Mouse (Mus musculus) kidney, embryonic 15.5 days (tissue): ENCODE results near the gene Ccdc57. TPM values are rescaled to one million over a fixed set of nuclear protein-coding genes. Genes with fewer than 3 reads are reported as not detected.

Source experiments
- ATAC-seq: fragments of 200-750 bp; cut with Nextera tagmentation; replicated peaks from 2 replicates; pipeline ENCODE4 v1.8.0; 2017; ENCODE audit warnings: moderate TSS enrichment; ENCODE audit not compliant: low FRiP score
- H3K27ac ChIP-seq: fragments of 300-500 bp; sonication (generic); 2 replicates; pipeline ENCODE4 v1.5.1; 2015; ENCODE audit warnings: mild to moderate bottlenecking, inconsistent platforms
- H3K27me3 ChIP-seq: fragments of 300-500 bp; sonication (generic); 2 replicates; pipeline ENCODE4 v1.6.1; 2015; ENCODE audit warnings: inconsistent platforms
- H3K36me3 ChIP-seq: fragments of 300-500 bp; sonication (generic); 2 replicates; pipeline ENCODE4 v1.6.1; 2015; ENCODE audit warnings: inconsistent platforms
- H3K4me1 ChIP-seq: fragments of 300-500 bp; sonication (generic); 2 replicates; pipeline ENCODE4 v1.6.1; 2015; ENCODE audit warnings: inconsistent platforms
- H3K4me2 ChIP-seq: fragments of 300-500 bp; sonication (generic); 2 replicates; pipeline ENCODE4 v1.6.1; 2015; ENCODE audit warnings: moderate library complexity, mild to moderate bottlenecking, inconsistent platforms
- H3K4me3 ChIP-seq: fragments of 300-500 bp; sonication (generic); replicated peaks from 2 replicates; pipeline ENCODE4 v1.5.1; 2015; ENCODE audit warnings: mild to moderate bottlenecking, inconsistent platforms
- H3K9ac ChIP-seq: fragments of 300-500 bp; sonication (generic); 2 replicates; pipeline ENCODE4 v1.6.1; 2015; ENCODE audit warnings: mild to moderate bottlenecking, inconsistent platforms
- H3K9me3 ChIP-seq: fragments of 300-500 bp; sonication (generic); replicated peaks from 2 replicates; pipeline ENCODE4 v1.6.1; 2016; ENCODE audit warnings: inconsistent platforms
- WGBS: fragments of 180-500 bp; shearing (Covaris S2); methylation state at CpG from one replicate; pipeline ENCODE4 v1.1.7; 2015; ENCODE audit warnings: mixed read lengths; 5-methylcytosine and 5-hydroxymethylcytosine counted together
- polyA plus RNA-seq: library from polyadenylated mRNA; unstranded; fragments of >200 nt; fragmentation: Nextera tagmentation; extraction: Ambion mirVana; gene quantifications from 2 replicates; pipeline ENCODE4 v1.2.1, GENCODE M21; 2015

Gene Ccdc57
- polyA plus RNA-seq, 1 experiment from 2014 or later, result 8.4 TPM

- H3K4me3 ChIP-seq, result no peak overlapping the region
- H3K4me2 ChIP-seq, result no peak overlapping the region
- WGBS, result 91% methylated on average over 13 of the region's 13 CpGs
- no peak for ATAC-seq
- peaks cover 35% of the 10 kb centered on the region for H3K4me1 ChIP-seq
- no peaks in the 10 kb centered on the region for H3K9me3 ChIP-seq
- no peak overlapping the region for H3K27ac ChIP-seq
- peaks cover 97% of the 10 kb centered on the region for H3K36me3 ChIP-seq
- no peaks in the 10 kb centered on the region for H3K27me3 ChIP-seq
- no peak overlapping the region for H3K9ac ChIP-seq
Measured at GRCm38 (mm10) chr11:120962050-120962771, 29.5 kb upstream of the Ccdc57 start.

DNA sequence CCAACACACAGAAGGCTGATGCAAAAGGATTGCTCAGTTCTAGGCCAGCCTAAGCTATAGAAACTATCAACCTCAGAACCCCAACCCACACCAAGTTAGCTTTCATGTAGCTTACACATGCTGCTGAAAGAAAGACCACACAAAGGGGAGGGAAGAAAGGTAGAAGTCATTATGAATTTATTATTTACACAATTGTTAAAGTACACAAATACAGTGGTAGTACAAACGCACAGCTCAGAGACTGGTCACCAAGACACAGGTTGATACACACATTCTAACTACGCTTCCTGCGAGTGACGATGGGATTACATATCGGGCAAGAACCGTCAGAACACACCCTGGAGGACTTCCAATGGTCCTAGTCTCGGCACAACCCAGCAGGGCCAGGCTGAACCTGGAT is 28.9 kb upstream of the Ccdc57 start:
- Histone ChIP-seq H3K4me1 (peaks cover 35% of the 10 kb centered on the region), H3K9ac (no peak overlapping the region), H3K27me3 (no peaks in the 10 kb centered on the region), H3K4me2 (no peak overlapping the region), H3K27ac (no peak overlapping the region), H3K4me3 (no peak overlapping the region), H3K9me3 (no peaks in the 10 kb centered on the region), H3K36me3 (peaks cover 97% of the 10 kb centered on the region)
- no peak for ATAC-seq
- WGBS, result 83% methylated on average over 7 of the region's 7 CpGs

DNA sequence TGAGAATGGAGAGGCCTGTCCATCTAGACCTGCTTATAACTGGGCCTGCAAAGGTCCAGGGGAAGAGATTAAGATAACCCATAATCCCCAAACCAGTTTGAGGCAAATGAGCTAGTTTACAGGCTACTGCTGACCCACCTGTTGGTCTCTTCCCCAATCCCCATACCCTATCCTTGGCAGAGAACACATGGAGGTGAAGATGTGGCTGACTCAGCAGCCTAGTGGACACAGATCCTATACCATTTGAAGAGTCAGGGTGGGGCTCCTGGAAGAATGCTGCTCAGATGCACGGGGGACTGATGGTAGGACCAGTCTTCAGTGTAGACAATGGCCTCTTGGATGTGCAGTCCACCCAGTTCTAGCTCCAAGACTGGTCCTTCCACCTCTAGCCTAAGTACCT is 27.6 kb upstream of the Ccdc57 start:
- Histone ChIP-seq H3K27ac (no peak overlapping the region), H3K4me2 (no peak overlapping the region), H3K9ac (no peak overlapping the region), H3K27me3 (no peaks in the 10 kb centered on the region), H3K9me3 (no peaks in the 10 kb centered on the region), H3K4me3 (no peak overlapping the region), H3K4me1 (peaks cover 26% of the 10 kb centered on the region), H3K36me3 (peaks cover 96% of the 10 kb centered on the region)
- 76% methylated on average over 1 of the region's 1 CpGs for WGBS
- ATAC-seq, result no peak

- Histone ChIP-seq H3K36me3 (peaks cover 90% of the 10 kb centered on the region), H3K27ac (no peak overlapping the region)
- WGBS, result 74% methylated on average over 3 of the region's 3 CpGs
Measured at GRCm38 (mm10) chr11:120959564-120959963, 26.9 kb upstream of the Ccdc57 start.

DNA sequence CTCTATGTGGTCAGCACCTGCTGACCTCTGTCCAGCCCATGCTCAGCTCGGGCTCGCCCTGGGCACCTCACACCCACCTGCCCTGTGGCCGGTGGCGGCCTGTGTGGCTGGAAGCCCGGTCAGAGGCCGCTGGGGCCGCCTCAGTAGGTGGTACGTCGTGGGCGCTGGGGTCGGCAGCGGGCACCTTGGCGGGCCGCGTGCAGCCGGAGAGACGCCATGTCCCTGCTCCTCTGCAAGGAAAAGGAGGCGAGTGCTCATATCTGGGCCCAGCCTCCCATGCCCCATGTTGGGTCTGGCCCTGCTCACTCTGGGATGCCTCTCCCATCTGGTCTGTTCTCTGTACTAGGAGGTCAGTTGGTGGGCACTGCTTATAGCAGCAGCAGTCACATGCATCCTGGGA is 26.4 kb upstream of the Ccdc57 start:
- Histone ChIP-seq H3K9me3 (no peaks in the 10 kb centered on the region), H3K4me3 (no peak overlapping the region), H3K9ac (no peak overlapping the region), H3K27me3 (no peaks in the 10 kb centered on the region), H3K27ac (no peak overlapping the region), H3K36me3 (peaks cover 85% of the 10 kb centered on the region), H3K4me1 (peaks cover 24% of the 10 kb centered on the region), H3K4me2 (no peak overlapping the region)
- ATAC-seq, result no peak
- 85% methylated on average over 18 of the region's 18 CpGs for WGBS

More at GRCm38 (mm10) chr11:120959564-120959963, 26.9 kb upstream of the Ccdc57 start:
- H3K4me3 ChIP-seq, result no peak overlapping the region
- no peak overlapping the region for H3K4me2 ChIP-seq
- H3K9me3 ChIP-seq, result no peaks in the 10 kb centered on the region
- no peak for ATAC-seq
- H3K27me3 ChIP-seq, result no peaks in the 10 kb centered on the region
- H3K4me1 ChIP-seq, result peaks cover 26% of the 10 kb centered on the region
- H3K9ac ChIP-seq, result no peak overlapping the region

DNA sequence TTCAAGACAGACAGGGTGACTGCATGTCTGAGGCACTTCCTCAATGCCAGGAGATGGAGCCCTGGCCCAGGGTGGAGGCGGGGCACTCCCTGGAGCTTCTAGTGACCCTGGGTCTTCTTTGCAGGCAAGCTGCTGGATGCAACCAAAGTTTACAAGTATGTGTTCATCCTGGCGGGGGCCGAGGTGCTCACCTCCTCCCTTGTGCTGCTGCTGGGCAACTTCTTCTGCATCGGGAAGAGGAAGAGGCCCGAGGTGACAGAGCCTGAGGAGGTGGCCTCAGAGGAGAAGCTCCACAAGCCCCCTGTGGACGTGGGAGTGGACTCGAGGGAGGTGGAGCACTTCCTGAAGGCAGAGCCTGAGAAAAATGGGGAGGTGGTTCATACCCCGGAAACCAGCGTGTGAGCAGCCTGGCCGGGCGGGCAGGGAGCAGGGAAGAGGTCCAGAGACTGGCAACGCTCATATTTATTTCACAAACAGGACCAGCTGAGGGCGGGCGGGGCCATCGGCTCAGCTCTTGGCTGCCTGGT is 25.1 kb upstream of the Ccdc57 start:
- Histone ChIP-seq H3K9me3 (no peaks in the 10 kb centered on the region), H3K27ac (peak overlapping the region; percentile 41; the same call in 1 of the 2 replicates), H3K27me3 (no peaks in the 10 kb centered on the region), H3K4me3 (no peak overlapping the region), H3K4me1 (peaks cover 22% of the 10 kb centered on the region), H3K9ac (no peak overlapping the region), H3K36me3 (peaks cover 72% of the 10 kb centered on the region), H3K4me2 (no peak overlapping the region)
- no peak for ATAC-seq
- 59% methylated on average over 15 of the region's 15 CpGs for WGBS

- Histone ChIP-seq H3K36me3 (peaks cover 65% of the 10 kb centered on the region), H3K27me3 (no peaks in the 10 kb centered on the region), H3K4me1 (peaks cover 26% of the 10 kb centered on the region), H3K27ac (no peak overlapping the region), H3K9ac (no peak overlapping the region), H3K4me2 (no peak overlapping the region), H3K9me3 (no peaks in the 10 kb centered on the region), H3K4me3 (no peak overlapping the region)
- no peak for ATAC-seq
- WGBS, result 63% methylated on average over 8 of the region's 8 CpGs
Measured at GRCm38 (mm10) chr11:120957052-120957451, 24.4 kb upstream of the Ccdc57 start.

GRCm38 (mm10) chr11:120955701-120956100 is 23.0 kb upstream of the Ccdc57 start:
- Histone ChIP-seq H3K4me3 (no peak overlapping the region), H3K4me1 (peaks cover 39% of the 10 kb centered on the region), H3K27ac (no peak overlapping the region), H3K27me3 (no peaks in the 10 kb centered on the region), H3K4me2 (no peak overlapping the region), H3K9me3 (no peaks in the 10 kb centered on the region), H3K9ac (no peak overlapping the region), H3K36me3 (peaks cover 51% of the 10 kb centered on the region)
- 94% methylated on average over 8 of the region's 8 CpGs for WGBS
- ATAC-seq, result no peak

DNA sequence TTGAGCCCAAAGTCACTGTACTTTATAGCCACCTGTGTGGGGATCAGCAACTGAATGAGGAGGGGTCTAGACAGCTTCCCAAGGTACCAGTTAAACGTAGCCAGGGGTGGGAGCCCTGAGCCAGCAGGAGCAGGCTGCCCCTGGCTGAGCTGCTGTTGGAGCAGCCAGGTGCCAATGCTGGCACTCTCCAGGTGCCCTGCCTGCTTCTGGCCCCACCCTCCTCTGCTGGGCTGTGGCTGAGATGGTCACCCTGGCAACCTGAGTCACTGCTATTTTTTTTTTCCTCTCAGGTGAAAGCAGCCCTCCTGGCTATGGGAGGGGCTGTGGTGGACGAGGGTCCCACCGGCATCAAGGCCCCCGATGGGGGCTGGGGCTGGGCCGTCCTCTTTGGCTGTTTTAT is 22.3 kb upstream of the Ccdc57 start:
- Histone ChIP-seq H3K27ac (no peak overlapping the region), H3K9ac (no peak overlapping the region), H3K4me1 (peaks cover 47% of the 10 kb centered on the region), H3K4me2 (no peak overlapping the region), H3K36me3 (peaks cover 44% of the 10 kb centered on the region), H3K9me3 (no peaks in the 10 kb centered on the region), H3K4me3 (no peak overlapping the region), H3K27me3 (peaks cover 1% of the 10 kb centered on the region; the same call in 1 of the 2 replicates)
- ATAC-seq, result no peak
- WGBS, result 70% methylated on average over 5 of the region's 5 CpGs

DNA sequence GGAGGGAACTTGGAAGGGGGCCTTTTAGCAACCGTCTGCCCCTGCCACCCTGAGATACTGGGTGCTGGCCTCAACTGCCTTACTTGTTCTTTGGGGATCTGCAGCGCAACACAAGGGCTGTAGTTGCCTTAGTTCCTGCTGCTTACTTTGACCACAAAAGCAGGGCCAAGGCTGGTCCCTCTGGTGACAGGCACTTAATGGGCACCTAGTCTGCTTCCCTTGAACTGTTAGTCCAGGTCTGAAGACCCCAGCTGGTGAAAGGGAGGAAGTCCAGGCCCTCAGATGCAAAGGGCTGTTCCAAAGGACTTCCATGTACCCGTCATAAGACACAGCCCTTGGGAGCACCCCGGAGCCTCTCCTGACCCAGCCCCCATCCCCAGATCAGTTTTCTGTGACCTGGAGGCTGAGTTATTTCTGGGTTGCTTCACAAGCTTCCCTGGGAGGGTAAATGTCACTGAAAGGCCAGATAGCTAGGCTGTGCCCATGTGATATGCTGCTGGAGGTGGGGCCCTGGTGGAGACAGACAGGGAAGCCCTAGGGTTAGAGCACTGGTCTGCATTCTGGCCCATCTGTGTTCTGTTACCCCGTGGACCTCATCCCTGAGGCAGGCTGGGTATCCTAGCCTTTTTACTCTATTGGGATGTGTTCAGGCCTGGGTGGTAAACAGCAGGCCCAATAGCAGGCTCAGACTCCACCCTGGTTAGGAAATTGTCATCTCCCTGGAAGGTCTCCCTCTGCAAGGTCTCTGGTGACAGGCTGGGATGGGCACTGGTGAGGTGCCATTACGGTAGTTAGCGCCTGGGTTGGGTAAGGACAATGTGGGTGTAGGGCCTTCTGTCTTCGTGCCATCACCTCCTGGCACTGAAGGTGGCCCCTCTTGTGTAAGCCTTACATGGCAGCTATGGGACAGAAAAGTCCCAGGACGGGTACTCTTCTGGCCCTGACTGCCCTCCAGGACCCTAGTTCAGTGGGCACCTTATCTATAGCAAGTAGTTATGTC is 19.4 kb upstream of the Ccdc57 start:
- H3K27ac ChIP-seq, result peak overlapping the region; percentile 82; the same call in 1 of the 2 replicates
- H3K4me2 ChIP-seq, result peak overlapping the region; percentile 89
- no peak overlapping the region for H3K9ac ChIP-seq
- peaks cover 51% of the 10 kb centered on the region for H3K4me1 ChIP-seq
- H3K36me3 ChIP-seq, result peaks cover 17% of the 10 kb centered on the region
- ATAC-seq, result no peak
- H3K9me3 ChIP-seq, result no peaks in the 10 kb centered on the region
- peak overlapping the region; percentile 61 for H3K4me3 ChIP-seq
- 75% methylated on average over 9 of the region's 9 CpGs for WGBS
- peaks cover 18% of the 10 kb centered on the region for H3K27me3 ChIP-seq

DNA sequence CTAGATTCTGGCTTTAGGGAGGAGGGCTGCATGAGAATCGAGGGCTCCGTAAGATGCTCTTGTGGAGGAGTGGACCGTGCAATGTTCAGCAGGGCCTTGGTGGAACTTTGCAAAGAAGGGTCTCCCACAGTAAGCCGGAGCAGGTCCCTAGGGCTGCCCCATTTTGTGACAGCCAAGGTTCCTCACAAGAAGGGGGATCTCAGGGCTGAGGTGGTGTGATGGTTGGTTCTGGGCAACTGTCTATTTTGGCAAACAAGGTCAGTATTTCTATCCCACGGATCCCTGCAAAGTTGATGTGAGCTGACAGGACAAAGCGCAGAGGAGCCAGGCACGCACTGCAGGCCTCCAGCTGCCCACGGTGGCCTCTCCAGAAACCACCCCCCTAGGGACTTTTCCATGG is 18.6 kb upstream of the Ccdc57 start:
- peaks cover 51% of the 10 kb centered on the region for H3K4me1 ChIP-seq
- peak overlapping the region; percentile 61 for H3K4me3 ChIP-seq
- peak overlapping the region; percentile 89 for H3K4me2 ChIP-seq
- H3K27me3 ChIP-seq, result peaks cover 19% of the 10 kb centered on the region
- H3K9me3 ChIP-seq, result no peaks in the 10 kb centered on the region
- 27% methylated on average over 8 of the region's 8 CpGs for whole genome bisulfite sequencing
- H3K27ac ChIP-seq, result peak overlapping the region; percentile 82
- peaks cover 9% of the 10 kb centered on the region for H3K36me3 ChIP-seq
- ATAC-seq, result no peak; the same call in none of the 2 replicates
- peak overlapping the region; percentile 41 for H3K9ac ChIP-seq
